Mouse (Mus musculus) mesoderm, embryonic 11.5 days (tissue): ENCODE results near the gene Rpl13a.
"Not testable (repeated sequence)": the region's sequence is repeated elsewhere in the genome, so short reads cannot be mapped to it uniquely, and the experiment has no call there.

Source experiments
- DNase-seq: peaks from one replicate; pipeline ENCODE4 v3.0.0-alpha.2; 2012; ENCODE audit warnings: low read depth, low spot score

Gene Rpl13a

DNA sequence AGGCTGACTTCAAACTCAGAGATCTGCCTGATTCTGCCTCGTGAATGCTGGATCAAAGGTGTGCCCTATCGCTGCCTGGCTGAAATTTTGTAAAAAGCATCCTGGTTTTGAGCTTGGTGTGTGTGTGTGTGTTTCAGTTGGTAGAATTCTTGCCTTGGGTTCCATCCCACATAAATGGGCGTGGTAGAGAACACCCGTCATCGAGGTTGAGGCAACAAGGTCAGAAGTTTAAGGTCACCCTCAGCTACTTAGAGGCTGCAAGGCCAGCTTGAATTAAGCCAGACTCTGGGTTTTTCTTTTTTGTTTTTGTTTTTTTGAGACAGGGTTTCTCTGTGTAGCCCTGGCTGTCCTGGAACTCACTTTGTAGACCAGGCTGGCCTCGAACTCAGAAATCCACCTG, 10.2 kb downstream of the Rpl13a start:
- no peak for DNase-seq

DNA sequence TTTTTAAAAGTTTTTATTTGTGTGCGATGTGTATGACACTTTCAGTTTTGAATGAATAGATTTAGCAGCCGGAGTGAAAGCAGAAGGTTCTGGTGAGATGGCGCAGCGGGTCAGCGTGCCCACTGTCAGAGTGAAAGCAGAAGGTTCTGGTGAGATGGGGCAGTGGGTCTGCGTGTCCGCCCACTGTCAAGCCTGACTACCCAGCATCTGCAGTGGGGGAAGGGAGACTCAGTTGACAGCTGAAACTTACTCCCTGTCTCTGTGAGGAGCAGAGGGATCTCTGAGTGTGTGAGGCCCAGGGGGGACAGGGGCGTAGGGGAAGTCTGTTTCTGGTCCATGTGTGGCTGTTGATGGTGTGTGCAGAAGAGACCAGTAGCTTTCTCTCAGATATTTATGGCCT, 11.0 kb downstream of the Rpl13a start:
- no peak for DNase-seq

DNA sequence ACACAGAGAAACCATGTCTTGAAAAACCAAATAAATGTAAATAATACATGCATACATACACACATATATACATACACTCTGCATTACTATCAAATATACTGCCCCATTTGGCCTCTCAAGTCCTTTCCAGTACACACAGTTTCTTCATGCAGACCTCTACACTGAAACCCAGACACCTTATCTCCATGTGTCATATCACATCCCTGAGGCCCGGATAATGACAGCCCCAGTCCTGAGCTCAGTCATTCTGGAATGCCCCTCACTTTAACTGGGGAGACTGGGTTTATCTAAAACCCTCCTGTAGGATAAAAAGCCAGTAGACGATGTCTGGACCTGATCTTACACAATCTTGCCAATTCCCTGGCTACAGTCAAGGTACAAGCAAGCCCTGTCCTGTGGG, 15.1 kb downstream of the Rpl13a start:
- no peak for DNase-seq

DNA sequence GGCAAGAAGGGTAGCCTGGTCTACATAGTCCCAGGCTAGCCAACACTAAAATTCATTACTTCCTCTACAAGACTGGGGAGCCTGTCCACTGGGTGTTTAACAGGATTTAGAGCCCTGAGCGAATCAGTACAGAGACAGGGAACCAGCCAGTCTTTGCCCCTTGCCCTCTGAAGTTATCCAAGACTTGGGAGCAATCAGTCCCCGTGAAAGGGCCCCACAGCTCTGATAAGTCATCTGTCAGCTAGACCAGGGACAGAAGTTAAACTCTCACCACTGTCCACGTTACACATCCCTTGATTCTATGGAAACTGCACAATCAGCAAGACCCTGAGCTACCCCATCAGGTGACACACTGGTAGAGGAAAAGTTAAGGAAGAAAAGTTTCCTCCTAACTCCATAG, 16.0 kb downstream of the Rpl13a start:
- DNase-seq = no peak

DNA sequence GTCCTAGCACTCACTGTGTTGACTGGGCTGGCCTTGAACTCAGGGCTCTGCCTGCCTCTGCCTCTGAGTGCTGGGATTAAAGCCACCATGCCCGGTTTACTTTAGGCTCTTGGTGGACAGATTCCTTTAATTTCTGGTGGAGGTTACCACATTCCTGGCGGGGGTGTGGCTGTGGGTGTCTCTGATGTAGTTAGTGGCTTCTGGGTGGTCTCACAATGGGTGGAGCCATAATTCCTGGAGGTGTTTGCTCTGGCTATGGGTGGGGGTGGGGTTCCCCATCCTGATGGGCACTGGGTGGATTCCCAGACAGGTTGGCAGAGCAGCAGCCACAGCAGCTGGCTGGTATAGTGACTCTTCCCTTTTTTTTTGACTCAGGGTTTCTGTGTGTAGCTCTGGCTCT, 16.6 kb downstream of the Rpl13a start:
- DNase-seq = no peak

DNA sequence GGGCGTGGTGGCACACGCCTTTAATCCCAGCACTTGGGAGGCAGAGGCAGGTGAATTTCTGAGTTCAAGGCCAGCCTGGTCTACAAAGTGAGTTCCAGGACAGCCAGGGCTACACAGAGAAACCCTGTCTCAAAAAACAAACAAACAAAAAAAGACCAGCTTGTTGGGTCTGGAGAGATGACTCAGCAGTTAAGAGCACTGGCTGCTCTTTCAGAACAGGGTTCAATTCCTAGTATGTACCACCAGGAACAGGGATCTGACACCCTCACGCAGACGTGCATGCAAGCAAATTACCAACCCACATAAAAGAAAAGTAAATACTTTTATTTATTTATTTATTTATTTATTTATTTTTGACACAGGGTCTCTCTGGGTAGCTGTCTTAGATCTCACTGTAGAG, 18.5 kb downstream of the Rpl13a start:
- not testable (repeated sequence) for DNase-seq

DNA sequence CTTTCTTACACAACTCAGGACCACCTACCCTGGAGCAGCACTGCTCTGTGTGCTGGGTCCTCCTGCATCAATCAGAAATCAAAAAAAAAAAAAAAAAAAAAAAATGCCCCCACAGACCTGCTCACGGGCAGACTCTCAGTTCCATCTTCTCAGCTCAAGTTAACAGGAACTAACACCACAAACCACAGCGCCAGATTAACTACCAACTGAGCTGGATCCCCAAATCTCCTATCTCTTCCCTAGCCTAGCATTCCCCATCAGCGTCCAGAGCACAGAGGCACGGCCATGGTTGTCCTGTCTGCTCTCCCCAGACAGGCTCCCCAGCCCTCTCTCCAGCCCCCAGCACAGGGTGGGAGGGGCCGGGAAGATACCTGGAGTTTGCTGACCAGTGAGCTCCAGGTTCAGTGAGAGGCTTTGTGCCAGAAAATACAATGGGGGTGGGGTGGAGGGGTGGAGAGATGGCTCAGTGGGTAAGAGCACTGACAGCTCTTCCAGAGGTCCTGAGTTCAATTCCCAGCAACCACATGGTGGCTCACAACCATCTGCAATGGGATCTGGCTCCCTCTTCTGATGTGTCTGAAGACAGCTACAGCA, 21.4 kb downstream of the Rpl13a start:
- DNase-seq = no peak

DNA sequence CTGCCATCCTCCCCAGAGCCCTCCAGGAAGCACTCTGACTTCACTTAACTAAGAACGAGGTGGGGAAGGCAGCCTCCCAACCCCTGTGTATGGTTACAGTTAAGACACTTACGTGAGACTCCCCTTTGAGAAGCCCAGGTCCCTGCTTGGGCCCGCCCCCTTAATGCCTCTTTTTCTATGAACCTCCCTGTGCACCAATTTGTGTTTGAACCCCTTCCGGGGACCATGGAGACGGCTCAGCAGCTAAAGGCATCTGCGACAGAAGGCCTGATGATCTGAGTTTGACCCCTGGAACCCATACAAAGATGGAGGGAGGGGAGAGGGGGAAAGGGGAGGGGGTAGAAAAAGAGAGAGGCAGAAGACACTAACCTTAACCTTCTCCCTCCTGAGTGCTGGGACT, 22.1 kb downstream of the Rpl13a start:
- no peak for DNase-seq

DNA sequence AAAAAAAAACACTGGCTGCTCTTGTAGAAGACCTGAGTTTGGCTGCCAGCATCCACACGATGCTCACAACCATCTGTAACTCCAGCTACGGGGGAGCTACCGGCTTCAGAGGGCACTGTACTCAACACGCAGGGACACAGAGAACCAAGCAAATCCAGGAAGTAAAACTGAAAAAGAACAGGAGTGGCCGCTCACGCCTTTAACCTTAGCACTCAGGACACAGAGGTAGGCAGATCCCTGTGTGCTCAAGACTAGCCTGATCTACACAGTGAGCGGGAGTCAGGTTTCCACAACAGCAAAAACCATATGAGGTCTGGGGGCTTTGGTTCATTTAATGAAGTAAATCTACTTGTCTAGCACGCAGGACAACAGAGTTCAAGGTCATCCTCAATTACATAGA, 23.1 kb downstream of the Rpl13a start:
- no peak for DNase-seq

DNA sequence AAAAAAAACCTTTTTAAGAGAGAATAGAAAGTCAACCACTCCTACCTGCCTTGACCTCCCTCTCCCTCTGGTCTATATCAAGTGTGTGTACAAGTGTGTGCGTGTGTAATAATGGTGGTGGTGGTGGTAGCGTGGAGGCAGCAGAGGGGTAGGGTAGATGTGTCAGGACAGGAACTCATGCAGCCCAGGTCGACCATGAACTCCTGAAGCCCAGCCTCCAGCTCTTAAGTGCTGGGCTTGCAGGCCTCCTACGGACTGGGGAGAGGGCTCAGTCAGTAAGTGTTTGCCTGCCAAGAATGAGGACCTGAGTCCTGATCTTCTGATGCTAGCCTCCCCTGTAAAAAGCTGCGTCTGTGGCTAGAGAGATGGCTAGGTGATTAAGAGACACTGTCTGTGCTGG, 23.6 kb downstream of the Rpl13a start:
- DNase-seq = no peak

DNA sequence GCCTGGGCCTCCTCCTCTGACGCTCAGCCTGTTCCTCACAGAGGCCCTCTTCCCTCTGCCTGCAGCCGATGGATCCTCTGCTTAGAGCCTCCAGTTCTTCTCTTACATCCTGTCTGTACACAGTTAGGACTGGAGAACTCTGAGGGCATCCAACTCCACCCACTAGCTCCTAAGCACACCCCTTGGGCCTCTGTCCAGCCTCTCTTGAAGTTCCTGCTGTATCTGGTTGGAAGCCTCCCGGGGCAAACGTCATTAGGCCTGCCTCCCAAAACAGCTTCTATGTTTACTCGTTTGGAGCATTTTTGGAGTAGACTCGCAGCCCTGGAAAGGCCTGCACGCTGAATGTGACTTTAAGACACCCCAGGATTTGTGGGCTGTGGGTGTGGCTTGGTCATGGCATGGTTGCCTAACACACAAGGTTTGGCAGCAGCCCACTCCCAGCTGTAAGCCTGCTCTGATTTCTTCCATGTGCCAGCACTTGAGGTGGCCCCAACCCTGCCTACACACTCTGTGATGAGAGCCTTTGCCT, 24.8 kb downstream of the Rpl13a start, which contains the start of gene Fcgrt:
Fcgrt (minus strand) TSS at position 200 of the 529 bp plus-strand sequence.
- DNase-seq = no peak

DNA sequence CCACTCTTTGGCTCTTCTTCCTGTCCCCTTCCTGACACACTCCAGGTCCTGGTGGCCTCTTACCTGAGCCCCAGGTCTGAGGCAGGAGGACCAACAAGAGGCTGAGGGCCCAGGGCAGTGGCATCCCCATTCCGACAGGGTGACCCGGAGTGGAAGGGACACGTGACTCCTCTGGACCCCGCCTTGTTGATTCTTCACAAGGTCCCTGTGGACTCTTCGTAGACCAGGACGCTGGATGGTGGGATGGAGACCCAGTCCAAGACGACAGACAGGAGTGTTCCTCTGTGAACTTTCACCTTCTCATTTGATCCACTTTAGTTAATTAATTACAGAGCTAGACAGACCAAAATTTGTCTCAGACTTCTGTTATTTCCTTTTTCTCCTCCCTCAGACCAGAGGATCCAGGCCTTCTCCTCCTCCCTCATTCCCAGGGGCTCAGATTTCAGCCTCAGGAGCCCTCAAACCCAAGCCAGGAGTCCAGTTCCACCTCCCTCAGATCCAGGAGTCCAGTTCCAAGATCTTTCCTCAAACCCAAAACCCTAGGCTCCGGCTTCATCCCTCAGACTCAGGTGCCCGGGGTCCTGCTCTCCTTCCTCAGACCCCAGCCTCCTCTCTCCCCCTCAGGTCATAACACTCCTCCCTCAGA, 25.5 kb downstream of the Rpl13a start:
- DNase-seq = no peak

DNA sequence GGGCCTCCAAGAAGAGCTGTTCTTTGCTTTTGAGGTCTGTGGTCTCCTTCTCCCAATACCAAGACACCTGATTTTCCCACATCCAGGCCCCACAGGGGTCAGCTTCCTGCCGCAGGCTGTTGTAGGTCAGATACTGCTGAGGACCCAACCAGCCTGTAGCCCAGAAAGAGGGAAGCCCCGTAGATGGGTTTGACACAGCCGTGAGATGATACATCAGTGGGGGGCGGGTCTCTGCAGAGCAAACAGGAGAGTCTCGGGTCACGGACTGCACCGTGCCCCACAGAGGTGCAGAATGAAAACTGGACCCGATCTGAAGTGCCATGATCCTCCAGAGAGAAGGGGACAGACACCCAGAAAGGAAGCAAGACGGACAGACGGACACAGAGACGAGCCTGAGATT, 26.1 kb downstream of the Rpl13a start:
- no peak for DNase-seq

DNA sequence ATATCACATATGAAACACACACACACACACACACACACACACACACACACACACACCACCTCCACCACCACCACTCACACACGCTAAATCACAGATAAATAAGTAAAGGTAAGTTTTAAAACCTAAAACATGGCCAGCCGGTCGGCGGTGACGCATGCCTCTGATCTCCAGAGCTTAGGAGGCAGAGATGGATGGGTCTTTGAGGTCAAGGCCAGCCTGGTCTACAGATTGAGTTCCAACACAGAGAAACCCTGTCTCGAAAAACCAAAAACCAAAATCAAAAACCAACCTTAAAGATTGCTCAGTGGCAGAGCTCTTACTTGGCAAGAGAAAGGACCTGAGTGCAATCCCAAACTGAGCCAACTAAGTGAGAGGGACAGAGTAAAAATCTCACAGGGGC, 28.5 kb downstream of the Rpl13a start:
- DNase-seq = no peak

DNA sequence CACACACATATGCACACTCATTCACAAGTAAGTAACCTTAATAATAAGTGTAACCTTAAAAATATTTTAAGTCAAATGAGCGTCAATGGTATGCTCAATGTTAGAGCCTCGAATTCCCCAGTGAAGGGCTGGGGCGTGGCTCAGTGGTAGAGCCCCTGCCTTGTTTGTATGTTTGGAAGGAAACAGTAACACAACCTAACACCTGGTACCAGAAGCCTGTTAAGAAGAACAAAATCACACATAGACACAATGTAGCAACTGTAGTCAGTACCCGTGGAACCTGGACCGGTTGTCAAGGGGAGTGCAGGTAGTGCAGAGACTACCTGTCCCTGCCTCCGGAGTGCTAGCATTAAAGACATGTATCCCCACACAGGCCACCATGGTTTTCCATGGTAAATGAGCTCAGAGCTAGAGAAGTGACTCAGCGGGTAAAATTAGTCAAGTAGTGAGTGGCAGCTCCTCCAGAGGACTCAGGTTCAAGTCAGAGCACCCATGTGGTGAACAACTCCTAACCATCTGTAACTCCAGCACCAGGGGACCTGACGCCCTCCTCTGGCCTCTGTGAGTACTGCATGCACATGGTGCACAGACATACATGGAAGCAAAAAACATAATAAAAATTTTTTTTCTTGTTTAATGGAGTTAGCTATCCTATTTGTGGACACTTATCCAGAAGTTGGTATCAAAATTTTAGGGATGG, 29.9 kb downstream of the Rpl13a start:
- DNase-seq = no peak

DNA sequence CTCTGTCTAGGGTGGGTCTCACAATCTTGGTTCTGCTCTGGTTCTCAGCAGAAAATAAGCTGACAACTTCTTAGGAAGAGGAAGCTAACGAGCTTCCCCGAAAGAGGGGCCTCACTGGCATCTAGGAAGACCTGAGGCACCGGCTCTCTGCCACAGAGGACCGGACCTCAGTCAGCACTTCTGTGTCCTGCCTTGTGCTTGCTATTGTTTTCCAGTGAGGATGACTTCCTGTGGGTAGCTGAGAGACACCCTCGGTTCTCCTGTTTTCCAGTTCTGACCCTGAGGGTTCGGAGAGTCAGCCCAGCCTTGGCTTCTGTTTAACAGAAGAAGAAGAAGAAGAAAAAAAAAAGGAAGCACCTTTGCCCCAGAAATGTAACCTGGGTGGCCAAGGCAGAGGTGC, 31.1 kb downstream of the Rpl13a start:
- no peak for DNase-seq

DNA sequence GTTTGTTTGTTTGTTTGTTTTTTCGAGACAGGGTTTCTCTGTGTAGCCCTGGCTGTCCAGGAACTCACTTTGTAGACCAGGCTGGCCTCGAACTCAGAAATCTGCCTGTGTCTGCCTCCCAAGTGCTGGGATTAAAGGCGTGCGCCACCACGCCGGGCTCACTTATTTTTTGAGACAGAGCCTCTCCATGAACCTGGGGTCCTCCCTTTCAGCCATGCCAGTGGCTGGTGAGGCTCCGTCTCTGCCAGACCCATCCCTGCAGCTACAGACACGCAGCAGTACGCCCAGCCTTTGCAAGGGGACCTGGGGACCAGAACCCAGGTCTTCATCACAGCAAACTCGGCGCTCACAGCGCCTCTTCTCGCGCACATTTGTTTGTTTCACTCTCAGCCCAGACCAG, 32.6 kb downstream of the Rpl13a start:
- DNase-seq = not testable (repeated sequence)

DNA sequence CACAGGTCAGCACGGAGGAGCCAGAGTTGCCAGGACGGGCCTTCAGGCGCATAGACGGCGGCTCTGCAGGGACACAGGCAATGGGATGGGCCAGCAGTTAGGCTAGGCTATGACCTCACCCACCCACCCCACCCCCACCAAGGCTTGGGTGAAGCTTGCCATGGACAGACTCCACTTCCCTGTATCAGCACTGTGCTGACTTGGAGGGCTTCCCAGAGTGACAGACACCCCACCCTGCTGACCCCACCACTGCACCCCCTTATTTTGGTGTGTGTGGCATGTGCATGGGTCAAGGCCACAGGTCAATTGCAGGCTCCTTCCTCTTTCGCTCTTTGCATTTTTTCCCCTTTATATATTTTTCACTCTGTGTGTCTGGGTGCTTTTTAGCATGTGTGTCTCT, 33.2 kb downstream of the Rpl13a start:
- DNase-seq = no peak

DNA sequence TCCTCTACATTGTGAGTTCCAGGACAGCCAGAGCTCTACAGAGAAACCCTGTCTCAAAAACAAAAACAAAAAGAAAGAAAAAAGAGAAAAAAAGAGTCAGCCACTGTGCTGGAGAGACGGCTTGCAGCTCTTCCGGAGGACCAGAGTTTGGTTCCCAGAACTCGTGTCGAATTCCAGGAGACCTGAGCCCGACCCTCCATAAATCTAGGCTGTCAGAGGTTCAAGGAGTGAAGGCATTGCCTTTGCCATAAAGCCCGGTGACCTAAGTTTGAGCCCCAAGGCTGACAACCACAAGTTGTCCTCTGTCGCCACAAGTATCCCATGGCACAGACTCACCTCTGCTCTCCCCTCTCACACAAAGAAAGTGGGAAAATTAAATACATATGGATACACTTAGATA, 34.4 kb downstream of the Rpl13a start:
- peak; percentile 72 for DNase-seq

DNA sequence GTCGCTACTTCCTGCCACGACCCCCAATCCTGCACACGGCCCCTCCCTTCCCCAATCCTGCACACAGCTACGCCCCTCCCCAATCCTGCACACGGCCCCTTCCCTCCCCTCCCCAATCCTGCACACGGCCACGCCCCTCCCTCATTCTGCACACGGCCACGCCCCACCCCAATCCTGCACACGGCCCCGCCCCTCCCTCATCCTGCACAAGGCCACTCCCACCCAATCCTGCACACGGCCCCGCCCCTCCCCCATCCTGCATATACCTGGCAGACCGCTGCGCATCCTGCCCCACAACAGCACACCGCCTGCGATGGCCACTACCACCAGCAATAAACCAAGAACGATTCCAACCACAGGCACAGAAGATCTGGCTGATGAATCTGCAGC, 35.0 kb downstream of the Rpl13a start:
- no peak for DNase-seq

DNA sequence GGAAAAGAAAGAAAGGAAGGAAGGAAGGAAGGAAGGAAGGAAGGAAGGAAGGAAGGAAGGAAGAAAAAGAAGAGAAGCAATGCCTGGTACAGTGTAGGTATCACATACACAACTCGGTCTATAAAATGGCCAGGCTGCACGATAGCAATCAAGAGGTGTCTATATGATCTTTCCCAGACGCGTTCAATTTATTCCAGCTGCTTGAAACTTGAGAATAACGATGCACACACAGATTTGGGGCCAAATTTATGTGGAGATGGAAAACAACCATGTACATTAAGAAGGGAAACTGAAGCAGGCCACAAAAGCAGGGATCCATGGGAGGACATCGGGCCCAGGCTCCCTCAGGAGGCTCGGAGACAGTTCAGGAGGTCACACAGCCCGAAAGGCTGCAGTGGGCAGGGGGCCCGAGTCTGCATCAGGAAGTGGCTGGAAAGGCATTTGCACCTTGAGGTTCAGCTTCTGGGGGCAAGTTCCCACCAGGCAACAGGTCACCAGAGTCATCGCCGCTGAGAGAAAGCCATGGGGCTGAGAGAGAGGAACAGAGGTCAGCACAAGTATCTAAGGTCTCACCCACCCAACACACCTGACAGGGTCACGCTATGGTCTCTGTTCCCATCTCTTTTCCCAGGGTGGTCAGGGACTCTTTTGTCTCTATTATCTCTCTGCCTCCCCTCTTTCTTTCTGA, 35.6 kb downstream of the Rpl13a start:
- no peak for DNase-seq

DNA sequence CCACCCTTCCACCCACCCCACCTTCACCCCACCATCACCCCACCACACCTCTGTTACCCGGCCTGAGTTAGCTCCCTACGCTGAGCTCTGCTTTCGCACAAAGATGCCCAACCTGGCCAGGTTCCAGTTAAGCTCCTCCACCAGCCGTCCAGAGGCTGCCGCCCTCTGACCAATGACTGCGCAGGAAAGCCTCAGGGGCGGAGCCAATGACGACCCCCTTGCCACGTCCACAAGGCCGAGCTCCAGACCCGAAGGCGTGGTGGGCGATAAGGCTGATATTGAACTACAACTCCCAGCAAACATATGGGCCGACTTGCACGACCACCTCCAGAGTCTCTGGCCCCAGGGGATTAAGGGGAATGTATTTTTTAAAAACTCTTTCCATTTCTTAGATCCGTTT, 36.5 kb downstream of the Rpl13a start, which contains the start of gene Rcn3:
Rcn3 (minus strand) TSS at position 174 of the 400 bp plus-strand sequence.
- peak; percentile 97 for DNase-seq
